Mouse (Mus musculus): ENCODE results near the gene Thsd4.
A peak's percentile ranks its signal among the peaks of the same experiment; 100 is the strongest.

Gene Thsd4

GRCm38 (mm10) chr9:60454406-60455076 lies 67.3 kb downstream of the Thsd4 start:
- no peak for DNase-seq

- no peak for DNase-seq
These were observed 72.3 kb downstream of the Thsd4 start for GRCm38 (mm10) chr9:60449498-60449897.

GRCm38 (mm10) chr9:60445821-60446220 lies 76.0 kb downstream of the Thsd4 start:
- DNase-seq = no peak

- DNase-seq = no peak
These were observed 80.5 kb downstream of the Thsd4 start for GRCm38 (mm10) chr9:60441274-60441902.

- no peak for DNase-seq
These were observed 81.3 kb downstream of the Thsd4 start for GRCm38 (mm10) chr9:60440506-60440905.

- no peak for DNase-seq
These were observed 85.6 kb downstream of the Thsd4 start for GRCm38 (mm10) chr9:60436246-60436645.

- DNase-seq = no peak
These were observed 87.8 kb downstream of the Thsd4 start for GRCm38 (mm10) chr9:60434093-60434492.

GRCm38 (mm10) chr9:60431924-60432323 lies 89.9 kb downstream of the Thsd4 start:
- DNase-seq = peak; percentile 34 to 50

GRCm38 (mm10) chr9:60430017-60430416 lies 91.8 kb downstream of the Thsd4 start:
- no peak for DNase-seq

GRCm38 (mm10) chr9:60414076-60414755 lies 107.6 kb downstream of the Thsd4 start:
- DNase-seq = no peak

GRCm38 (mm10) chr9:60410872-60411635 lies 110.8 kb downstream of the Thsd4 start:
- no peak for DNase-seq

GRCm38 (mm10) chr9:60407374-60407773 lies 114.5 kb downstream of the Thsd4 start:
- DNase-seq = no peak

GRCm38 (mm10) chr9:60405777-60406176 lies 116.1 kb downstream of the Thsd4 start:
- DNase-seq = peak; percentile 30 to 35

GRCm38 (mm10) chr9:60402681-60403080 lies 119.2 kb downstream of the Thsd4 start:
- no peak for DNase-seq

GRCm38 (mm10) chr9:60400001-60400400 lies 121.8 kb downstream of the Thsd4 start:
- DNase-seq = no peak

- no peak for DNase-seq
These were observed 123.8 kb downstream of the Thsd4 start for GRCm38 (mm10) chr9:60398073-60398472.

GRCm38 (mm10) chr9:60396096-60396495 lies 125.8 kb downstream of the Thsd4 start:
- peak in 1 of 2 experiments; percentile 42 for DNase-seq

- DNase-seq = no peak
These were observed 128.9 kb downstream of the Thsd4 start for GRCm38 (mm10) chr9:60392916-60393315.

GRCm38 (mm10) chr9:60384751-60385150 lies 137.1 kb downstream of the Thsd4 start:
- DNase-seq = no peak

GRCm38 (mm10) chr9:60382941-60383340 lies 138.9 kb downstream of the Thsd4 start:
- DNase-seq = no peak

GRCm38 (mm10) chr9:60382526-60382925 lies 139.3 kb downstream of the Thsd4 start:
- no peak for DNase-seq

- no peak for DNase-seq
These were observed 140.8 kb downstream of the Thsd4 start for GRCm38 (mm10) chr9:60381010-60381409.

GRCm38 (mm10) chr9:60380550-60380949 lies 141.3 kb downstream of the Thsd4 start:
- DNase-seq = no peak

All from kidney, postnatal 36 days (tissue).